Mouse (Mus musculus) right cerebral cortex, adult 18-20 months (tissue): Measurements from ENCODE around the gene Fgr.
A peak's percentile ranks its signal among the peaks of the same experiment; 100 is the strongest.

ENCODE experiments used
- DNase-seq: peaks from one replicate; pipeline ENCODE4 v3.0.0; 2022; ENCODE audit warnings: mixed read lengths

Gene Fgr

GRCm38 (mm10) chr4:132959679-132960045 is 14.2 kb upstream of the Fgr start:
- no peak for DNase-seq

GRCm38 (mm10) chr4:132960313-132960712 is 13.6 kb upstream of the Fgr start:
- DNase-seq = no peak

- DNase-seq = no peak
Observed at GRCm38 (mm10) chr4:132960864-132961639, 12.8 kb upstream of the Fgr start.

GRCm38 (mm10) chr4:132961866-132962265 is 12.0 kb upstream of the Fgr start:
- no peak for DNase-seq

- no peak for DNase-seq
Observed at GRCm38 (mm10) chr4:132962628-132963027, 11.3 kb upstream of the Fgr start.

GRCm38 (mm10) chr4:132963436-132963835 is 10.5 kb upstream of the Fgr start:
- no peak for DNase-seq

- DNase-seq = no peak
Observed at GRCm38 (mm10) chr4:132964064-132964463, 9.8 kb upstream of the Fgr start.

GRCm38 (mm10) chr4:132964473-132964872 is 9.4 kb upstream of the Fgr start:
- DNase-seq = no peak

- DNase-seq = no peak
Observed at GRCm38 (mm10) chr4:132968105-132968938, 5.6 kb upstream of the Fgr start.

GRCm38 (mm10) chr4:132971601-132972000 is 2.3 kb upstream of the Fgr start:
- DNase-seq = no peak

- DNase-seq = no peak
Observed at GRCm38 (mm10) chr4:132972101-132972500, 1.8 kb upstream of the Fgr start.

- no peak for DNase-seq
Observed at GRCm38 (mm10) chr4:132972556-132972955, 1.3 kb upstream of the Fgr start.

GRCm38 (mm10) chr4:132973186-132973585 is 709 bp upstream of the Fgr start:
- no peak for DNase-seq

GRCm38 (mm10) chr4:132974904-132975303 is 1.0 kb downstream of the Fgr start:
- peak; percentile 32 for DNase-seq

- no peak for DNase-seq
Observed at GRCm38 (mm10) chr4:132975791-132976190, 1.9 kb downstream of the Fgr start.

- DNase-seq = no peak
Observed at GRCm38 (mm10) chr4:132976729-132977128, 2.8 kb downstream of the Fgr start.

- DNase-seq = no peak
Observed at GRCm38 (mm10) chr4:132977597-132977996, 3.7 kb downstream of the Fgr start.

GRCm38 (mm10) chr4:132979186-132979585 is 5.3 kb downstream of the Fgr start:
- no peak for DNase-seq

- no peak for DNase-seq
Observed at GRCm38 (mm10) chr4:132981621-132982020, 7.7 kb downstream of the Fgr start.

GRCm38 (mm10) chr4:132982999-132983398 is 9.1 kb downstream of the Fgr start:
- DNase-seq = no peak

- DNase-seq = peak; percentile 25
Observed at GRCm38 (mm10) chr4:132983664-132984512, 10.0 kb downstream of the Fgr start.

GRCm38 (mm10) chr4:132988581-132989355 is 14.9 kb downstream of the Fgr start:
- DNase-seq = no peak
